Mouse (Mus musculus) C2C12 (cell line): Measurements from ENCODE around the gene Cd36.

Experiments used
- CTCF ChIP-seq: IDR thresholded peaks from one replicate; pipeline ENCODE4 v1.5.1; 2011; ENCODE audit not compliant: control insufficient read depth, insufficient read depth, insufficient read length
- FOSL1 ChIP-seq: IDR thresholded peaks from one replicate; pipeline ENCODE4 v1.8.0; 2011; ENCODE audit warnings: mild to moderate bottlenecking, low read length; ENCODE audit not compliant: poor library complexity, insufficient read depth, severe bottlenecking
- MAX ChIP-seq: IDR thresholded peaks from one replicate; pipeline ENCODE4 v1.6.1; 2011; ENCODE audit warnings: mild to moderate bottlenecking, control low read depth
- MYOD1 ChIP-seq: IDR thresholded peaks from one replicate; pipeline ENCODE4 v1.6.1; 2011; ENCODE audit warnings: low read depth; ENCODE audit not compliant: control insufficient read depth, insufficient read length
- MYOG ChIP-seq: IDR thresholded peaks from one replicate; pipeline ENCODE4 v1.6.1; 2011; ENCODE audit not compliant: control insufficient read depth, insufficient read length; ENCODE audit errors: extremely low read depth
- USF1 ChIP-seq: IDR thresholded peaks from one replicate; pipeline ENCODE4 v1.6.1; 2011; ENCODE audit warnings: low read depth, mild to moderate bottlenecking, control low read depth, moderate library complexity

- TF ChIP-seq CTCF (no peak), MYOG (no peak), USF1 (no peak), FOSL1 (no peak), MAX (no peak), MYOD1 (no peak)
Observed at GRCm38 (mm10) chr5:17816170-17816569, 72.4 kb downstream of the Cd36 start.
